Mouse (Mus musculus): ENCODE results near the gene Csad. TPM values are rescaled to one million over a fixed set of nuclear protein-coding genes. Genes with fewer than 3 reads are reported as not detected.

Csad gene
- 34.6 and 39.7 TPM in 2 replicates for polyA plus RNA-seq (2012; rRNA removed)

GRCm38 (mm10) chr15:102204674-102205505 lies at the start of gene Csad:
Csad (minus strand) TSS chr15:102204724.
- TF ChIP-seq POLR2A (IDR thresholded peaks at IDR 0.05; ENCODE audit: extremely low read depth, insufficient read depth, low read length) (no peak), CTCF (IDR thresholded peaks at IDR 0.05; ENCODE audit: extremely low read depth, insufficient read depth, low read length) (no peak)
- H3K27ac ChIP-seq (ENCODE audit: insufficient read depth, low read length), result peak within 1 kb of the TSS; percentile 92
- peaks cover 11% of the 10 kb centered on the region; the same call in 1 of the 2 replicates for H3K4me1 ChIP-seq (ENCODE audit: control insufficient read depth, insufficient read depth, low read length)
- peak within 1 kb of the TSS; percentile 66 for H3K4me3 ChIP-seq (ENCODE audit: insufficient read depth, low read length)

- Histone ChIP-seq H3K4me1 (ENCODE audit: control insufficient read depth, insufficient read depth, low read length) (no peaks in the 10 kb centered on the region), H3K4me3 (ENCODE audit: insufficient read depth, low read length) (no peak overlapping the region), H3K27ac (ENCODE audit: insufficient read depth, low read length) (no peak overlapping the region)
- no peak for TF ChIP-seq CTCF (IDR thresholded peaks at IDR 0.05; ENCODE audit: extremely low read depth, insufficient read depth, low read length)
- TF ChIP-seq POLR2A (IDR thresholded peaks at IDR 0.05; ENCODE audit: extremely low read depth, insufficient read depth, low read length), result no peak
These were observed 46.0 kb upstream of the Csad start for GRCm38 (mm10) chr15:102250521-102250920.

- no peaks in the 10 kb centered on the region for H3K4me1 ChIP-seq (ENCODE audit: control insufficient read depth, insufficient read depth, low read length)
- H3K27ac ChIP-seq (ENCODE audit: insufficient read depth, low read length), result peak overlapping the region; percentile 22; the same call in 1 of the 2 replicates
- no peak overlapping the region for H3K4me3 ChIP-seq (ENCODE audit: insufficient read depth, low read length)
- no peak for TF ChIP-seq POLR2A (IDR thresholded peaks at IDR 0.05; ENCODE audit: extremely low read depth, insufficient read depth, low read length)
- no peak for TF ChIP-seq CTCF (IDR thresholded peaks at IDR 0.05; ENCODE audit: extremely low read depth, insufficient read depth, low read length)
These were observed 45.4 kb upstream of the Csad start for GRCm38 (mm10) chr15:102249967-102250366.

GRCm38 (mm10) chr15:102249251-102249691 lies 44.7 kb upstream of the Csad start:
- no peak for TF ChIP-seq POLR2A (IDR thresholded peaks at IDR 0.05; ENCODE audit: extremely low read depth, insufficient read depth, low read length)
- TF ChIP-seq CTCF (IDR thresholded peaks at IDR 0.05; ENCODE audit: extremely low read depth, insufficient read depth, low read length), result no peak
- Histone ChIP-seq H3K4me1 (ENCODE audit: control insufficient read depth, insufficient read depth, low read length) (no peaks in the 10 kb centered on the region), H3K27ac (ENCODE audit: insufficient read depth, low read length) (no peak overlapping the region), H3K4me3 (ENCODE audit: insufficient read depth, low read length) (no peak overlapping the region)

DNA sequence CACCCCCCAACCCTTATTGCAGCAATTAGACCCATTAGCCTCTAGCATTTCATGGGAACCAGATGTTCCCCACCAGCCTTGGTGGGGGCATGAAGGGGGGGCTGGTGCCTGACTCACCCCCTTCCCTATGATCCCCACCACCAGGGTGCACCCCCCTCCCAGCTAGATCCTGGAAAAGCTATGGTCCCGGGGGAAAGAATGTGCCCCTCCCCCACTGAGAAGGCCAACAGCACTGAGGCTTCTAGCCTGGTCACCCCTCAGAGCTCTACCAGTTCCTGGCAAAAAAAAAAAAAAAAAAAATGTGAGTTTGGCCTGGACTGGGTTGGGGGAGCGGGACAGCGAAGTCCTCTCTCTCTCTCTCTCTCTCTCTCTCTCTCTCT lies 44.3 kb upstream of the Csad start:
- TF ChIP-seq CTCF (IDR thresholded peaks at IDR 0.05; ENCODE audit: extremely low read depth, insufficient read depth, low read length), result no peak
- TF ChIP-seq POLR2A (IDR thresholded peaks at IDR 0.05; ENCODE audit: extremely low read depth, insufficient read depth, low read length), result no peak
- no peak overlapping the region for H3K27ac ChIP-seq (ENCODE audit: insufficient read depth, low read length)
- no peaks in the 10 kb centered on the region for H3K4me1 ChIP-seq (ENCODE audit: control insufficient read depth, insufficient read depth, low read length)
- no peak overlapping the region for H3K4me3 ChIP-seq (ENCODE audit: insufficient read depth, low read length)

- Histone ChIP-seq H3K4me1 (ENCODE audit: control insufficient read depth, insufficient read depth, low read length) (no peaks in the 10 kb centered on the region), H3K27ac (ENCODE audit: insufficient read depth, low read length) (peak overlapping the region; percentile 29; the same call in 1 of the 2 replicates), H3K4me3 (ENCODE audit: insufficient read depth, low read length) (peak overlapping the region; percentile 49; the same call in 1 of the 2 replicates)
- TF ChIP-seq POLR2A (IDR thresholded peaks at IDR 0.05; ENCODE audit: extremely low read depth, insufficient read depth, low read length), result no peak
- TF ChIP-seq CTCF (IDR thresholded peaks at IDR 0.05; ENCODE audit: extremely low read depth, insufficient read depth, low read length), result no peak
These were observed 43.7 kb upstream of the Csad start for GRCm38 (mm10) chr15:102248131-102248811.

DNA sequence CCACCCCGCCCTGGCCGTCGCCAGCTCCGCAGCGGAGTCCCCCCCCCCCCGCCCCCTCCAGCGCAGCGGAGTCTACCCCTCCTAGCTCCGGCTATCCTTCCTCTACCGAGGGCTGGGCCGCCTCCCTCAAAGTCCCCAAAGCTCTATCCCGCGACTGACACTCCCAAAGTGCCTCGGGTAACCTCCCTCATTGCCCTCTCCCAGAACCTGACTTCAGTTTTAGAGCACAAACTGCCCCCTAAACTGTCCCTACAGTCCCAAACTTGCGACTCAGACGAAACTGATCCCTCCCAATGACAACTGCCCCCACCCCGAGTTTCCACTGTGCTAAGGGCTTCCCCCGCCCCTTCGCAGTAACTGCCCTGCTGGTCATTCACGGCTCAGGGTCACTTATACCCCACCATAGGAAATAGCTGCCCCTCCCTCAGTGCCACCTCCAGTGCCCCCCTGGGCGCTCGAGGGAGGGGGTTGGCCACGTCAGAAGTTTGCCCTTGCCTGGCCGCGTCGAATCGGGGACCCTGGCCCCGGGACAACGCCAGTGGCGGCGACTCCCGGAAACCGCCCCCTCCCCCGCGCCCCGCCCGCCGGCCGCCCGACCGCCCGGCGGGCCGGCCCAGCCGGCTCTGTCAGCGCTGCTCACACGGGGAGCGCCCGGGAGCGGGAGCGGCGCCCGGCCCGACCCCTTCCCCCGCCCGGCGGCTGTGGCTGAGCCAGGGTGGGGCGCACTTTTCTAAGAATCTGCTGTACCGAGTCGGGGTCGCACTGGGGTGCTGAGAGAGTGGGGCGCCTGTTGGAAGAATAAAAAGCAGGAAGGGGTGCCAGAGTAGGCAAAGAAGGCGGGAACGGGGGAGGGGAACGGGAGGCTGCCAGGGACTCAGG lies 43.0 kb upstream of the Csad start:
- TF ChIP-seq POLR2A (IDR thresholded peaks at IDR 0.05; ENCODE audit: extremely low read depth, insufficient read depth, low read length), result no peak
- TF ChIP-seq CTCF (IDR thresholded peaks at IDR 0.05; ENCODE audit: extremely low read depth, insufficient read depth, low read length), result no peak
- peak overlapping the region; percentile 49 for H3K4me3 ChIP-seq (ENCODE audit: insufficient read depth, low read length)
- no peaks in the 10 kb centered on the region for H3K4me1 ChIP-seq (ENCODE audit: control insufficient read depth, insufficient read depth, low read length)
- peak overlapping the region; percentile 89 for H3K27ac ChIP-seq (ENCODE audit: insufficient read depth, low read length)

GRCm38 (mm10) chr15:102246866-102247251 lies 42.3 kb upstream of the Csad start:
- TF ChIP-seq POLR2A (IDR thresholded peaks at IDR 0.05; ENCODE audit: extremely low read depth, insufficient read depth, low read length) (peak; percentile 89), CTCF (IDR thresholded peaks at IDR 0.05; ENCODE audit: extremely low read depth, insufficient read depth, low read length) (no peak)
- Histone ChIP-seq H3K27ac (ENCODE audit: insufficient read depth, low read length) (peak overlapping the region; percentile 53), H3K4me3 (ENCODE audit: insufficient read depth, low read length) (peak overlapping the region; percentile 49), H3K4me1 (ENCODE audit: control insufficient read depth, insufficient read depth, low read length) (no peaks in the 10 kb centered on the region)

All from cortical plate, adult 2 months (tissue).